Mouse (Mus musculus) thymus, postnatal 14 days (tissue): ENCODE measurements around the gene Spata17.
"Not testable (repeated sequence)": the region's sequence is repeated elsewhere in the genome, so short reads cannot be mapped to it uniquely, and the experiment has no call there.

Experiments
- DNase-seq: peaks from one replicate; pipeline ENCODE4 v3.0.0; 2021

The Spata17 gene

DNA sequence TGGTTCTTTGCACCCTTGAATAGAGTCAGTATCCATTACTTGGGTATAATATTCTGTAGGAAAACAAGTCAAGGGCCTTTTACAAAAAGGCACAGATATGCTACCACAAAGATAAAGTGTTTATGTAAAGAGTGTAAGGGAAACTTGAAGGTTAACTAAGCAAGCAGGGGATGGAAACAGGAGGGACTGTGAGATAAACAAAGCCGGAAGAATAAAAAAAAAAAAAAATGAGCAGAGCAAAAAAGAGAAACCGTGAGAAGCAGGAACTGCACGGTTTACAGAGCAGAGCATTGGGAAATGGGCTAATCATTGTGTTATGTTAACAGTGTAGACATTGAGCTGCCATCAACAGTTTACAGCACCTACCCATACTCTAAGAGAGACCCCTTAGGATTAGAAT lies 44.9 kb downstream of the Spata17 start:
- DNase-seq: no peak

DNA sequence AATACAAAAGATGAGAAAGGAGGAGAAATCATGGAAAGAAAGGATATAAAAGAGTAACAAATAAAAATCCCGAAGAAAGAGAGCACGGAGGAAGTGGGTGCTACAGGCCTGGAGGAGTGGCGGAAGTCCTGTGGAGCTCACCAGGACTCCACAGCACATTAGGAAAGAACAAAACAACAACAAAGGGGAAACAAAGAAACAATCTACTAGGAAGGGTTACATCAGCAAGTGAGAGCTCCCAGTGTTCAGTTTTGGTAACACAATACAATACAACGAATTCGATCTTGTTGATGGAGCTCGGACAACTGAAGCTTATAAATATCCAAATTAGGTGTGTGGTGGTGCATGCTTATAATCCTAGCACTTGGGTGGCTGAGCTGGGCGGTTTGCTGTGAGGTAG lies 45.6 kb downstream of the Spata17 start:
- DNase-seq: no peak

DNA sequence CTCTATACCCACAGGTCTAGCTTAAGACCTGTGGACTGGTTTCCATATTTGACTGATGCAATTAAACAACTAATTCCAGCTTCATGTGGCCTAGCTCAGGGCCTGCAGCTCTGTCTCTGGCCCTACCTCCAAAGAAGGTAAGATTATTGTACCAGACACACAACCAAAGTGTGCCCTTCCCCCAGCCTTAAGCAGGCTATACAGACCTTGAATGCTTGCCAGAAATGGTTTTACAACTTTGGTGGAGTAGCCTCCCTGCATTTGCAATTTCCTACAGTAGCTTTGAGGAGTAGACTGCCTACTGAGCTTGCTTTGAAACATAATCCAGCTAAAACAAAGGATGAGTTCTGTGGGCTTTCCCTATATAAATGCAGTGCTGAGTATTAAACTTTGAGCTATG lies 51.7 kb downstream of the Spata17 start:
- DNase-seq: no peak

DNA sequence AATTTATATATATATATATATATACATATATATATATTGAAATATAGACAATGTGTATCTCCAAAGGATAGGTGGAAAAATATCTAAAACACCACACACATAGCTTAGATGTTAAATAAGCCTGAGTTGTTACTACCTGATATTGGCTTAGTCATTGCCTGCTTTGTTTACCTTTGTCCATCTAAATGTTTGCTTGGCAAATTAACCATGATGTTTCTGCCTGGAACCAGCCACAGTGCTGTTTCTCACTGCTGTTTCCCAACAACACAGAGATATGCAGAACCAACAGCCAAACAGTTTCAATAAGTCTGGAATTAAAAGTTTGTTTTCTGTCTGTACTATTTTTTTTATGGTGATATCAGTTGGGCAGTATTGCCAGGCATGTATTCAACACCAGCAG lies 59.6 kb downstream of the Spata17 start:
- DNase-seq: no peak

DNA sequence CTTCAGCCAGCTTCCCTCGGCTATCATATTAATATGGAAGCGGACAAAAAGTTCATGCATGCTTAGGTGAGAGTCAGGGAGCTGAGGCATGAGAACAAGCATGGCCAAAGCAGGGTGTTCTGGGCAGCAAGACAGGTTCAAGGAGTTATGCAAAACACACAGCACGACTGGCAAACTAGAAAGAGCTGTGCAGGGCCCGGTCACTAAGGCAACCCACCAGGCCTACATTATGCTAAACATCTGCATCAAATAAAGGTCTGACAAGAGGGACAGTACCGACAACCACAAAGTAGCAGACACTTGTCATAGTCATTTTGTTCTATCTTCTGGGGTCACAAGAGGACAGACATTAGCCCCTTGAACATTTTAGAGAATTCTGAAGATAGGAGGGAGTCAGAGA lies 61.6 kb downstream of the Spata17 start:
- DNase-seq: no peak

DNA sequence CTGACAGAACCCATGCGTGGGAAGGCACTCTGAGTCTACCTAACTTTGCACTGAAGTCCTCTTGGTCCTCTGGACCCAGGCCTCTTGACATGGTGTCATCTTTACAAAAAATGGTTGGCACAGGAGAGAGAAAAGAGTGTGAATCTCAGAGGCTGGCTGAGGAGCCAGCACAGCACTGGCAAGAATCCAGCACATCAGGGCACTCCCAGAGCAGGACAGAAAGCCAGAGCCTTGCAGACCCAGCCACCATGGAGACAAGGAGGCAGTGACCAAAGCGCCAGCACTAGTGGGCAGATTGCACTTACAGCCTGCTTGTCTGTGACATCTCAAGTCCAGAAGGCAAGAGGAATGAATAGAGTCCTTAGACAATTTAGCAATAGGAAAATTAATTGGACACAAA lies 62.7 kb downstream of the Spata17 start:
- DNase-seq: no peak

DNA sequence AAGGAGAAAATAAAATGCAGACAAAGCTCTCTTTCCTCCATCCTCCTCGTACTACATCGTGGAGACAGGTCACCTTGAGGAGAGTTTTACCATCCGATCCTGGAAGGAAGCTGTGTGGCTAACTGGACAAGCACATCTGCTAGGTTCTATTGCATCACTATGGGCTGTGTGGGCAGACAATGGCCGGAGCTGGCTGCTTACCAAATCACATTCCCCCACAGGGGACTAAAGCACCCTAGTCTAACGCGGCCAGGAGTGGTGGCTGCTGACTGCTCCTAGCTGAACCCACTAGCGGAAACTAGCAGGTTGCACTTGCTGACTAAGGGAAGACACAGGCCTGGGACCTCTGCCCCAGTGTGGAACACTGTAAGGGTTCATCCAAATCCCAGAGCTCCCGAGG lies 72.3 kb downstream of the Spata17 start:
- no peak for DNase-seq

DNA sequence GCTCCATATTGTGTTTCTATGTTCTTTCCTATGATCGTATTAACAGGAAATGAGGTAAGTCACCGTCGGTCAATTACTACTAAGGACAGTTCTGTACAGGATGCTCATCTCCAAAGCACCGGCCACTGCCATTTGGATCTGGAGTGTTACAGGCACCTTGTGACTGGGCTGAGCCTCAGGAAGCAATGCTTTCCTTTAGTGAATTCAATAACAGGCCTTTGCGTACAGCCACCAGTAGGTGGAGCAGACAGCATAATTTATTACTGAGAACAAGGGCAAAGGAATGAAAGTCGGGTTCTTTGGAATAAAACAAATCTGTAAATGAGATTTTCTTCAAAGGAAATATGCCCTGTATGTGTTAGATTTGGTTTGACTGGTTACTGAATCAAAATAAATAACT lies 77.8 kb downstream of the Spata17 start:
- peak; percentile 16 for DNase-seq

DNA sequence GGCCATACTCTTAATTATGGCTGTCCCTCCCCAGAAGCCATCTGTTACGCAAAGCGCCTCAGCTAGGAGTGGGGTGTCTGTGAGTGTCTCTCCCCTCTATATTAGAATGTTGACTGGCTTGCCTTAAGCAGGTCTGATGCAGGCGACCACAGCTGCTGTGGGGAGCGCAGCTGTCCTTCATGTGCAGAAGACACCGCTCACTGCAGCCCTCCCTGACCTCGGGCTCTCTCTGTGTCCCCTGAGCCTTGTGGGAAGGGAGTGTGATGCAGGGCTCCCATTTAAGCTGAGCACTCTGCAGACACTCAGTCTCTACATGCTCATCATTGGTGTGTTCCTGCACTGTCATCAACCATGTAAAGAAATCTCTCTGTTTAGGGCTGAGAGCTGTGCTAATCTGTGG lies 79.4 kb downstream of the Spata17 start:
- no peak for DNase-seq

DNA sequence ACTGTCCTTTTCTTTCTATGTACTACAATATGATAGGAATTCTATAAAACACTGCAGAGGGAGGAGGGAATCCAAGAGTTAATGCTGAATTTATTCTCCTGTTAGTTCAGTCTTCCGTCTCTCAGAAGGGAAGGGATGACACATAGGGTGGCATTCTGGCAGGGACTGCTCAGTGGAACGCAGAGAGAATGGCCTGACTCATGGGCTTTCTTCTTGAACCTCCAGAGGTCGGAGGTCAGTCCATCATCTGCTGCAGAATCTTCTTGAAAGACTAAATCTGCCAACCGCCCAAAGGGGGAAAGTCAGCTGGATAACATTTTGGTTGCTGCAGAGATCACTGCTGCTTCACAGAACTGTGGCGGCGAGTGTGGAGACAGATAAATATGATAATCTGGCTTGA lies 81.4 kb downstream of the Spata17 start:
- no peak for DNase-seq

DNA sequence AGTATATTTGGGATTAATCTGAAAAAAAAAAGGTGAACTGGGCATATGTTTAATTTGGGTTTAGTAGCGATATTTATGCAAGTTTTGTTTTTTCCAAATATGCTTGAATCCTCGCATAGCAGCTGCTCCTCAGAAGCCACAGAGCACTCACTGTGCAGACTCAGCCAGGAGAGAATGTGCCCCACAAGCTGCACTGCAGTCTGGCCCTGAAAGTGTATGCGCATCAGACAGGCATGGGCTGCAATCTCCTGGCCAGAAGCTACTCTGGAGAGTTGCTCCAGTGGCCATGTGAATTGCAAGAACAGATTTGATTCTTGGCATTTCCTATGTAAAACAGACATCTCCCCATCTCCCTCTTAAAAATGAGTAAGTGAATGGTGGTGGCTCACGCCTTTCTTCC lies 82.9 kb downstream of the Spata17 start:
- no peak for DNase-seq

DNA sequence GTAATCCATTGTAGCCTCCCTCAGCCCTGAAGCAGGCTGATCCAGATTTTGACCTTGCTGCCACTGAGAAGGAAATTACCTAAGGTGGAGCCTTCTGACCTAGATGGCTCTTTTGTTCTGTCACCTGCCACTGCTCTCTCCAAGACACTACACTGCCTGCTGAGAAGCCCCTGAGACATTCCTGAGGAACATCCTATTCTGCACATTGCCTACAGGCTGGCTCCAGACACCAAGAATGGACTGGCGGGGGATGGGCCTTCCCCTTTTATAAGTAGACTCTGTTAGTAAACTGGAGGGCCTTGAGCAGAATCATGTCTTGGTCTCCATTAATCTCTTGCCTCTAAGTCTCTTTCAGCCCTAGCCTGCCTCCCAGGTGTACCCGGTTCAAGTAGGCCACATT lies 87.7 kb downstream of the Spata17 start:
- DNase-seq: not testable (repeated sequence)

DNA sequence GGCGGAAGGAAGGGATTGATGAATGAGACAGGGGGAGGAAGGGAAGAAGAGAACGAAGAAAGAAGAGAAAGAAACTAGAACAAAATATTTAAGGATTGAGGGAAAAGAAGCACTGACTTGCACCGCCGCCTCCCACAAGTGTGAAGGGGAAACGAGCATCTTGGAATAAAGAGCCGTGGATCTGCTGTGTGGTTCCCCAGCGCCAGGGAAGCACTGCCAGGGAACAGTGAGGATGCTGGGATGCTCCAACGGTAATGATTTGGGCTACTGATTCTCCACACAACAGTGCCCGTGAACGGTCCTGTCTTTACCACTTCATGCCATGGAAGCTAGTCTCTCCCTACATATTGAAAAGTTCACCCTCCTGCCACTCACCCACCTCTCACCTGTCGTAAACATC lies 89.5 kb downstream of the Spata17 start:
- no peak for DNase-seq

DNA sequence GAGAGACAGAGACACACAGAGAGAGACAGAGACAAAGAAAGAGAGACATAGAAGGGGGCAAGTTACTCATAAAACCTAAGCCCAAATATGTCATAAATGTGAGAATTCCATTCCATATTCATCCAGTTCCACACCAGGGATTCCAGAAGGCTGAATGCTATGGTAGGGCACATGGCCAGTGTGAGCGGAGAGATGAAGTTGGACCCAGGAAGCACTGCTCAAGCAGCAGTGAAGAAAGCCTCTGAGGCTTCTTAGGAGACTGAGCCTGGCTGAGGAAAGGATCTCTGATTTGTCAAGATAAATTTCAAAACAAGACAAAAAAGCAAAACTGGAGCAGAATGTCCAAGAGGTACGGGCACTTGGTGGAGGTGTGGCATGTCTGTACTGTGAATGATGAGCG lies 90.3 kb downstream of the Spata17 start:
- no peak for DNase-seq

DNA sequence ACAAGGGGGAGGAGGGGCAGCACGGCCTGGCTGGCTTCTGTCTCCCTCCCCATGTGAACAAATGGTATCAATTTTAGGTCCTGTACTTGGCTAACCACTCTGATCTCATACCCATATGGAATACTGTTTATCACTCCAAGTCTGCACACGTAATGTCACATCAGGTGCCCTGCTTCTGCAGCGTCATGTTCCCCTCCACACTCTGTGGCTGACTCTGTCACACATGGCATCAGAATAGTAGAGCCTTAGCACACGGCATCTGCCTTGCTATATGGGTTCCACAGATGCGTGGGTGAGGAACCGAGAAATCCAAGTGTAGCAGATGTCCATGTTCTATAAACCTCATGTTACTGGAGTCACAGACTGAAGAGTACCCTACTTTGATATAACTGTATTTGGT lies 96.0 kb downstream of the Spata17 start:
- no peak for DNase-seq

DNA sequence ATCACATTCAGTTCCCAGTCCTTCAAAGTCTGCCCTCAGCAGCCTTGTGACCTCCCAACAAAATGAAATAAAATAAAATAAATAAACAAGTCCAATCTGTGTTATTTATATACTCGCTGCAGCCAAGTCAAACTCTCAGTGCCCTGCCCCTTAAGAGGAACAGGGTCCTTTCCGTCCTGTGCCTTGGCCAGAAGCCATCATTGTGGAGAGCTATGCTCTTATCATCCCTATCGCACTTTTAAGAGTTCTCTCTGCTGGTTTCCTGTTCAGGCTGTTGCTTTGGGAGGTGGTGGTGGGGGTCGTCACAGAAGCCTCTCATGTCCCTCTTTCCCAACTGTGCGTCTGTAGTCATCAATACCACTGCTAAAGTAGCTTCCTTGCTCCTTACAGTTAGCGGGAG lies 97.2 kb downstream of the Spata17 start:
- no peak for DNase-seq

DNA sequence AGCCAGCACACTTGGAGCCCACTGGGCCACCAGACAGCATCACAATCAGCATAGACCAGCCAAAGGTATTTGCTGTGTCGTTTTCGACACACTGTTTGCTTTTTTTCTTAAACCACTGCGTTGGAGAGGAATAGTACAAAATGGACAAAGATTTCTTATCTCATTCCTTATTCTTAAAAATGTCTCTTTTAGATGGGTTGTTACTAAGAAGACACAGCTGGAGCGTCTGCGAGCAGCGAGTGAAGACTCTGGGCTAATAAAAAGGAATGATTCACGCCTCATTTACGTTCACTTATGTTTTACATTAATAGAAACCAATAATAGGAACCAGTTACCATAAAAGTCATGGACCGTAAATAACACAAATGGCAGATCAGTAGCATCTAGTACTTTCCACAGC lies 101.5 kb downstream of the Spata17 start:
- DNase-seq: no peak

DNA sequence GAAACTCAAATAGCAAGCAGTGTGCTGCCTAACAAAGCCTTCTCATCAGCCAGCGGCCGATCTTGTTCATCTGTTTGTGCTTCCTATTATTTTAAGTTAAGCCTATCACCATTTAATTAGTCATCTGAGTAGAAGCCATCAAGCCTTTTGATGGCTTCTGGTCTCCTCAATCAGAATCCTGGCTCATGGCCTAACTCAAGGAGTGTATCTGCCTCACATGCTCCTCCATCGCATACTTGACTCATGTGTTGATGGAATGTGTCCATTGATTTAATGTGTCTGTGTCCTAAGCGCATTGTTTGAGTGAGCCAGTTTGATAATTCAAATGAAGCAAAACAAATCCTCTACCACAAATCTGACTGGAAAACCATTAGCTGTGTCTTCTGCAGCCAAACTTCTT lies 113.1 kb downstream of the Spata17 start:
- no peak for DNase-seq

DNA sequence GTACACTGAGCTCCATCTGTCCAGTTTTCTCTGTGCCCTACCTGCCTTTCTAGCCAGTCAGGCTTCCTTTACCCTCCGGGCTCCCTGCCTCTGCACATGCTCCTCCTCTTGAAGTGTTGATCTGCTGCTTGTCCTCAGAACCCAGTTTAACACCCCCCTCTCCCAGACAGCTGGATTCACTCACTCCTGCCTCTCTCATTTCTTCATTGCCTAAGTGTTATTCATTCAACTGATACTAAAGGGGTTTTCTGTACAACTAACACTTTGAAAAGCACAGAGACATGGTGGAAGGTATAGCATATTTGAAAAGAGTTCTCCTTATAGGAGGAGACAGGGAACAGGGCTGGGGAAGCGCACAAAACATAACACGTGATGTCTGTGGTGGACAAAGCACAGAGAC lies 114.1 kb downstream of the Spata17 start:
- no peak for DNase-seq

DNA sequence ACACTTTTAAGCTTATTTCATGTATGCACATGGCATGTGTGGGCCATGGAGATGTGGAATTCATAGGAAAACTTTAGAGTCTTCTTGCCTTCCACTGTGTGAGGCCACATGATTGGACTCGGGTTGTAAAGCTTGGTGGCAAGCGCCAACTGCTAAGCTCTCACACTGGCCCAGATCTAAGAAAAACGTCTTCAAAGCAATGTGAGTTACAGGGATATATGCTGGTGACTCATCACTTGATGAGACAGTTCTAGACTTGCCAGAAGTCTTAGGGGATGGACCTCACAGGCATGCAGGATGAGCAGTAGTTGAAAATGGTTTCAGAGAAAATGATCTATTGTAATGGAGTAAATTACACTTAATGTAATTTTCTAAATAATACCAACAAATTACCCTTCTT lies 114.6 kb downstream of the Spata17 start:
- no peak for DNase-seq

DNA sequence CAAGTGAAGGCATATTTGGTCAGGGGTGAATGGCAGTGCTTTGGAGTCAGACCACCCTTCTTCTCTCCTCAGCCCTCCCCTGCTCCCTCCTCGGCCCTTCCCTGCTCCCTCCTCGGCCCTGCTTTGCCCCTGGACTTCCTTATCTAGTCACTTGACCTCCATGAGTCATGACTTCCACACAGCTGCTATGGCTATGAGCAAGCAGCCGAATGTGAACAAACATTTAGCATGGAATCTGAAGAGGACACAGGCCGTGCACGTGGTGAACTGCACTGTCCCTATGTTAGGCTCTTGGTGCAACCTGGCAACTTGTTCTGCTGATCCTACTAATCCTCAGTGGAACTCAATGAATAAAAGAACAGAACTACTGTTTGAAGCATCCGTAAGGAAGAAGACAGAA lies 117.0 kb downstream of the Spata17 start:
- no peak for DNase-seq

DNA sequence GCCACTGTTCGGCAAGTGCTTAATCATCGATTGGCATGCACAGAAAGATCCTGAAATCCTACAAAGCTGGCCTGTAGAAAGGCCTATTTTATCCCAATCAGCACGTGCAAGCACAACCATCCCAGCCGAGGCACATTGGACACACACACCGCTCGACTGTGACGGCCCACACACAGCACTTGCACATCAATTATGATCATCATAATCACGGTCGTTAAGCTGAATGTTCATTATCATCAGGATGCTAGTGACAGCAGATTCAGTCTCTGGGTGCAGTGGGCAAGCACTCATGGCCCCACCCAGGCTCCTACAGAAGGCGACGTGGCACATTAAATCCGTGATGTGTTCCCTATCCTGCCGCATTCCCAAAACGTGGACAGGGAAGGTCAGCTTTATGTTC lies 122.7 kb downstream of the Spata17 start:
- DNase-seq: no peak

DNA sequence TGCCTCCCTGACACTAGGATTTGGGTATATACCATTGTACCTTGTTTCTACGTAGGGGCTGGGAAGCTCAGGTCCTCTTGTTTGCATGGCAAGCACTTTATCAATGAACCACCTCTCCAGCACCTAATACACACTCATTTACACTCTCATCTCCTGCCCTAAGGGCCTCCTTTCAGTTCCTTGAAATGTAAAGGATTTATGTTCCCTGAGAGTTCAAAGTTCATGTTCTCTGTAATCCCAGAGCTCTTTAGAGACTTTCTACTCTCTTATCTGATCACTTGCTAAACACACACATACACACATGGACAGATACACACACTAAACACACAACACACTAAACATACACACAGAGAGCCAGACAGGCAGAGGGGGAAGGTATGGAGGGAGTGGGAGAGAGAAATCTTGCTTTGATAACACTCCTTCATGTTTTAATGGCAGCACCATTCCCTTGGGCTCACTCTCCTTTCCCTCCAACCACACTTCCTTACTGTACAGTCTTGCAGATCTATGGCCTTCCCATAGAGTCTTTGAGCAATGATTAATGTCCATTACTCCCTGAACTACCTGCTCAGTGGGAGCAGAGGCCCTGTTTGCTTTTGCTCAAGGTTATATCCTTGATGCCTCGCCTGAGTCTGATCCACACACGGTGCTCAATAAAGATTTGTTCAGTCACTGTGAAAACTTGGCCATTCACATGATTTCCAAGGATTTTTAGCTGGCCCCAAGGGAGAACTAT lies 126.4 kb downstream of the Spata17 start:
- no peak for DNase-seq

DNA sequence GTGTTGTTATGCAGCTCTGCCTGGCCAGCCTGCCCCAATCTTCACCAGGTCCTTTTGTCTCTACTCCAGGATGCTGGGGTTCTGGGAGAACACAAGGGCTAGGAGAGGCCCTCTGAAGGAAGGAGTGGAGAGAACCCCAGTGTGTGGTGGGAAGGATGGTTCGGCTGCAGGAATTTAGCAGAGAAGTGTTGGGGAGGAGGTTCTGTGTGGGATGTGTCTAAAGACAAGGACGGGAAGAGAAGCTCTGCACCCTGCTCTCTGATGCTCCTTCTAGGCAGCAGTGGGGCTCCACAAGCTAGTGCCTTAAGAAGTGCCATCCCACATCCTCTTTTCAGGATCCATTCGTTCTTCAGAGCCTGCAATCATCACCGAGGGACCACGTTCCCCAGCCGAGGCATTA lies 129.2 kb downstream of the Spata17 start:
- no peak for DNase-seq

DNA sequence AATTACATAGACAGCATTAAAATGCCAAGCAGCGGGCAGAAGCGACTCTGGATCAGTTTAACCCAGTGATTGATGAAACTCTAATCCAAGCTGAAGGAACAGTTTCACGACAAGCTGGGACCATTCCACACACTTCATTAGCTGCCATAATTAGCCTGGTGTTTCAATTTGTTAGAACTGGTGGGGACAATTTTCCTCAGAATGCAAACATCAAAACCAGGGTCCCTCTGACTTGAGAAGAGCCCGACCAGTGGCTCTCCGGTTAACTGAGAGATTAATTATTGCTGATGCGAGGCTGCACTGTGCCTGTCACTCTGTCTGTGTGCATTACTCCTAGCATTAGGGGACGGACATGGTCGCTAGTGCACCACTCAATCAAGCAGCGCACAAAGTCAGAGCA lies 137.9 kb downstream of the Spata17 start:
- no peak for DNase-seq

DNA sequence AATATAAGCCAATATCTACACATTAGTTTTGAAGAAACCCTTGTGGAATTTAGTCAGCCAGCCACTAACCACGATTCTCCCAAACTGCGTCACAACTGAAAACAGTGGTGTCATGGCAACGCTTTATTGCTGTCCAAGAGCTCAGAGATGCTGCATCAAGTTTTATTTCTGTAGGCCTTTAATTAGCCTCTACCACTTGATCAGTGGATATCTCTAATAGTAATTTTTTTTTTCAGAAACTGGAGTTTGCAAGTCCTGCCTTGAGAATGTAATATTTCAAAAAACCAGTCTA lies 138.3 kb downstream of the Spata17 start:
- no peak for DNase-seq
